Mouse (Mus musculus) E14TG2a.4 (cell line): ENCODE measurements at regions not wholly inside any gene's neighbourhood (a gene's known extent, or its start where the extent isn't known, plus 50 kb on each side); places are given as distances from the start of the nearest gene placed in this dataset.

Experiments used
- CTCF ChIP-seq: conservative IDR thresholded peaks from 2 replicates; pipeline ENCODE4 v1.5.1; 2014; ENCODE audit warnings: low read length
- NANOG ChIP-seq: IDR thresholded peaks from 2 replicates; pipeline ENCODE4 v1.6.1; 2014; ENCODE audit warnings: borderline replicate concordance, low read length, mixed read lengths
- POU5F1 ChIP-seq: IDR thresholded peaks from 2 replicates; pipeline ENCODE4 v1.6.1; 2014; ENCODE audit warnings: low read length, borderline replicate concordance

DNA sequence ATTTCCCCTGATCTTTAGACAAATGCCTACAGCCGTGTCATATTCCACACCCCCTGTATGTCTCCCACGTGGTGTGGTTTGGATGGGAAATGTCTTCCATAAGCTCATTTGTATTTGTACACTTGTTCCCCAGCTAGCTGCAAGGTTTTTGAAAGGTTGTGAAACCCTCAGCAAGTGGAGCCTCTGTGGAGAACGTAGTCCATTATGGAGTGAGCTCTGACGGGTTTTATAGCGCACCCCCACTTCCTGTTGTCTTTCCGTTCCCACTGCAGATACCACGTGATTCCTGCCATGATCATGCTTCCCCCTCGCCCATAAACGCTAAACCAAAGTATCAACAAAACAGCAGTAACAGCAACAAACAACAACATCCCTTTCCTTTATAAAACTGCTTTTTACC is 145.6 kb upstream of the Fn1 start:
- TF ChIP-seq CTCF, result no peak
- no peak for TF ChIP-seq NANOG
- no peak for TF ChIP-seq POU5F1
